Mouse (Mus musculus) lung, embryonic 14.5 days (tissue): ENCODE data around the gene Smyd3. TPM values are rescaled to one million over a fixed set of nuclear protein-coding genes. Genes with fewer than 3 reads are reported as not detected.
A peak's percentile ranks its signal among the peaks of the same experiment; 100 is the strongest.

ENCODE experiments used
- ATAC-seq: fragments of 200-750 bp; cut with Nextera tagmentation; 2 replicates; pipeline ENCODE4 v1.8.0; 2017; ENCODE audit warnings: mild to moderate bottlenecking, moderate TSS enrichment, moderate library complexity; ENCODE audit not compliant: insufficient read depth
- DNase-seq: peaks from one replicate; pipeline ENCODE4 v3.0.0-alpha.2; 2015
- H3K27ac ChIP-seq: fragments of 300-500 bp; sonication (generic); 2 replicates; pipeline ENCODE4 v1.5.1; 2014; ENCODE audit warnings: low read depth, mild to moderate bottlenecking, moderate library complexity
- H3K27me3 ChIP-seq: fragments of 300-500 bp; sonication (generic); 2 replicates; pipeline ENCODE4 v1.6.1; 2014; ENCODE audit warnings: low read length, control low read depth; ENCODE audit not compliant: insufficient read depth
- H3K36me3 ChIP-seq: fragments of 300-500 bp; sonication (generic); 2 replicates; pipeline ENCODE4 v1.6.1; 2014; ENCODE audit warnings: control low read depth; ENCODE audit not compliant: insufficient read depth
- H3K4me1 ChIP-seq: fragments of 300-500 bp; sonication (generic); 2 replicates; pipeline ENCODE4 v1.6.1; 2014; ENCODE audit warnings: antibody characterized with exemption, control low read depth; ENCODE audit not compliant: insufficient read depth
- H3K4me2 ChIP-seq: fragments of 300-500 bp; sonication (generic); 2 replicates; pipeline ENCODE4 v1.6.1; 2014; ENCODE audit warnings: mild to moderate bottlenecking
- H3K4me3 ChIP-seq: fragments of 300-500 bp; sonication (generic); 2 replicates; pipeline ENCODE4 v1.5.1; 2014; ENCODE audit warnings: low read depth, low read length
- H3K9ac ChIP-seq: fragments of 300-500 bp; sonication (generic); 2 replicates; pipeline ENCODE4 v1.6.1; 2014
- H3K9me3 ChIP-seq: fragments of 300-500 bp; sonication (generic); 2 replicates; pipeline ENCODE4 v1.6.1; 2016; ENCODE audit warnings: low read depth, low read length, control low read depth
- CTCF ChIP-seq: IDR thresholded peaks from 2 replicates; pipeline ENCODE4 v1.5.1; 2016; ENCODE audit warnings: antibody characterized with exemption, low read depth
- WGBS: fragments of 180-500 bp; shearing (Covaris S2); extraction: QIAGEN DNeasy Blood & Tissue Kit; methylation state at CpG from one replicate; pipeline ENCODE4 v1.1.7; 2014; 5-methylcytosine and 5-hydroxymethylcytosine counted together
- polyA plus RNA-seq: library from polyadenylated mRNA; unstranded; fragments of >200 nt; fragmentation: Nextera tagmentation; extraction: Ambion mirVana; gene quantifications from 2 replicates; pipeline ENCODE4 v1.2.1, GENCODE M21; 2014

Gene Smyd3
- polyA plus RNA-seq, 1 experiment from 2014 or later, result 20.6 TPM

- Histone ChIP-seq H3K4me3 (no peak overlapping the region), H3K9me3 (no peaks in the 10 kb centered on the region), H3K36me3 (no peaks in the 10 kb centered on the region), H3K27ac (no peak overlapping the region), H3K4me1 (no peaks in the 10 kb centered on the region), H3K9ac (no peak overlapping the region), H3K27me3 (no peaks in the 10 kb centered on the region), H3K4me2 (no peak overlapping the region)
- ATAC-seq (no peak), DNase-seq (no peak)
- WGBS, result 88% methylated on average over 7 of the region's 7 CpGs
- TF ChIP-seq CTCF, result no peak
Measured at GRCm38 (mm10) chr1:179086208-179086607, 431.6 kb downstream of the Smyd3 start.

DNA sequence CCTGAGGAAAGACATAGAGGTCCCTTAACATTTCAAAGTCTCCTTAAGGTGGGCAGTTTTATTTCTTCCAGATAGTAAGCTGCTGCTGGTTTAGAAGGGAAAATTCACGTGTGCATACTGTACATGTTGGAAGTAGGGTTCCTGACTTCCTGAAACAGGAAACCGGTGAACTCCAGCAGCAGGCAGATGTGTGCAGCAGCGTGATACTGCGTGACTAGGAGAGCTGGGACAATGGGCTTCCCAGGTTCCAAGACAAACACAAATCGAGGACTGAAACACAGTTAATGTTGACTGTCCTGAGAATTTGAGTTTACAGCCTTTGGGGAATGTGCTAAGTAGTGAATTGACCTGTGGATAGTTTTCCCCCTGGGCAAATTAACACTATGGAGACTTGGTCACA is 434.7 kb downstream of the Smyd3 start:
- H3K27me3 ChIP-seq, result no peaks in the 10 kb centered on the region
- ATAC-seq, result no peak
- H3K4me3 ChIP-seq, result no peak overlapping the region
- no peaks in the 10 kb centered on the region for H3K36me3 ChIP-seq
- WGBS, result 39% methylated on average over 5 of the region's 5 CpGs
- TF ChIP-seq CTCF, result no peak
- no peaks in the 10 kb centered on the region for H3K4me1 ChIP-seq
- no peaks in the 10 kb centered on the region for H3K9me3 ChIP-seq
- H3K27ac ChIP-seq, result no peak overlapping the region
- H3K9ac ChIP-seq, result no peak overlapping the region
- H3K4me2 ChIP-seq, result no peak overlapping the region
- no peak for DNase-seq

- DNase-seq (no peak), ATAC-seq (no peak)
- H3K9ac ChIP-seq, result no peak overlapping the region
- 77% methylated on average over 7 of the region's 7 CpGs for WGBS
- no peaks in the 10 kb centered on the region for H3K4me1 ChIP-seq
- H3K9me3 ChIP-seq, result no peaks in the 10 kb centered on the region
- no peak for TF ChIP-seq CTCF
- no peak overlapping the region for H3K4me3 ChIP-seq
- H3K27me3 ChIP-seq, result no peaks in the 10 kb centered on the region
- H3K27ac ChIP-seq, result no peak overlapping the region
- no peaks in the 10 kb centered on the region for H3K36me3 ChIP-seq
- H3K4me2 ChIP-seq, result no peak overlapping the region
Measured at GRCm38 (mm10) chr1:179073846-179074245, 444.0 kb downstream of the Smyd3 start.

GRCm38 (mm10) chr1:179072935-179073654 is 444.7 kb downstream of the Smyd3 start:
- H3K4me2 ChIP-seq, result no peak overlapping the region
- no peak for TF ChIP-seq CTCF
- no peaks in the 10 kb centered on the region for H3K4me1 ChIP-seq
- H3K9ac ChIP-seq, result no peak overlapping the region
- 75% methylated on average over 11 of the region's 11 CpGs for WGBS
- H3K4me3 ChIP-seq, result no peak overlapping the region
- H3K9me3 ChIP-seq, result no peaks in the 10 kb centered on the region
- ATAC-seq (no peak), DNase-seq (no peak)
- H3K27me3 ChIP-seq, result no peaks in the 10 kb centered on the region
- no peak overlapping the region for H3K27ac ChIP-seq
- no peaks in the 10 kb centered on the region for H3K36me3 ChIP-seq

DNA sequence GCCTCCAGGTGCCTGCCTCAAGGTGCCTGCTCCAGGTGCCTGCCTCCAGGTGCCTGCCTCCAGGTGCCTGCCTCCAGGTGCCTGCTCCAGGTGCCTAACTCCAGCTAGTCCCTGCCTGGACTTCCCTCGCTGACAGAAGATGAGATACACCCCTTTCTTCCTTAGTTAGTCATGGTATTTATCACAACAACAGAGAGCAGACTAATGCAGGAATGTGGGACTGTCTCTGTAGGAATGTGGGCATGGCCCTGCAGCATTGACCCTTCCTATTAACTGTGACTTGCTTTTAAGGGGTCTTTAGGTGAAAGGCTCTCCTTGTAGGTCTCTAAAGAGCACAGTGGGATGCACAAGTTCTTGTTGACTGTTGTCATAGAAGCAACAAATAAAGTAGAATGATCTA is 445.4 kb downstream of the Smyd3 start:
- H3K4me2 ChIP-seq, result no peak overlapping the region
- H3K27ac ChIP-seq, result no peak overlapping the region
- DNase-seq (no peak), ATAC-seq (no peak)
- no peak overlapping the region for H3K4me3 ChIP-seq
- no peaks in the 10 kb centered on the region for H3K36me3 ChIP-seq
- no peak overlapping the region for H3K9ac ChIP-seq
- H3K4me1 ChIP-seq, result no peaks in the 10 kb centered on the region
- 45% methylated on average over 1 of the region's 1 CpGs for WGBS
- no peaks in the 10 kb centered on the region for H3K27me3 ChIP-seq
- no peaks in the 10 kb centered on the region for H3K9me3 ChIP-seq
- TF ChIP-seq CTCF, result no peak

DNA sequence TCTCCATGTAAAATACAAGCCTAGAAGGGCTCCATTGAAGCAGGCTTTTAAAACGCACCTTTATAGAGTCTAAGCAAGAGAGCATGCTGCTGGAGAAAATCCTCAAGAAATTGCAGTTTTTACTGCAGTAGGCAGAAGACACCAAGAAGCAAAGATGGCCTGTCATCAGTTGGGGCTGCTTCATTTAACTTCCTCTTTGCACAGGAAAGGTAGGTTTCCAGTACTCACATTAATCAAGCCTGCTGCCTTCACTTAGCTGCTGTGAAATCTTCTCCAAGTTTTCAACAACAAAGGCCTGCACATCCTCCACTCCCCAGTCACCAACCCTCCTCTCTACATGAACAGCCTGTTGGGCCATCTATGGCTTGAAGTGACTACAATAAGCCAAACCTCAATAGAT is 448.9 kb downstream of the Smyd3 start:
- H3K4me2 ChIP-seq, result no peak overlapping the region
- no peak for TF ChIP-seq CTCF
- no peaks in the 10 kb centered on the region for H3K27me3 ChIP-seq
- H3K36me3 ChIP-seq, result no peaks in the 10 kb centered on the region
- H3K27ac ChIP-seq, result no peak overlapping the region
- H3K4me3 ChIP-seq, result no peak overlapping the region
- WGBS, result 81% methylated on average over 1 of the region's 1 CpGs
- H3K9me3 ChIP-seq, result no peaks in the 10 kb centered on the region
- H3K4me1 ChIP-seq, result 0 out of 2 replicates have a peak, but pooled peaks cover 8% of the 10 kb centered on the region
- H3K9ac ChIP-seq, result no peak overlapping the region
- DNase-seq (no peak), ATAC-seq (no peak)

- WGBS, result 76% methylated on average over 2 of the region's 2 CpGs
- H3K4me2 ChIP-seq, result no peak overlapping the region
- H3K9ac ChIP-seq, result no peak overlapping the region
- no peak for DNase-seq
- no peak for TF ChIP-seq CTCF
- ATAC-seq, result no peak
- H3K36me3 ChIP-seq, result no peaks in the 10 kb centered on the region
- H3K27me3 ChIP-seq, result no peaks in the 10 kb centered on the region
- peak overlapping the region; percentile 32 for H3K27ac ChIP-seq
- no peak overlapping the region for H3K4me3 ChIP-seq
- H3K4me1 ChIP-seq, result peaks cover 31% of the 10 kb centered on the region
- no peaks in the 10 kb centered on the region for H3K9me3 ChIP-seq
Measured at GRCm38 (mm10) chr1:179065294-179065601, 452.6 kb downstream of the Smyd3 start.
